8 mouse cellular contexts compared by ENCODE assay signal in genomic region chr8:69822386-69823191, GRCm38 (mm10). TPM values are rescaled to one million over a fixed set of nuclear protein-coding genes. Genes with fewer than 3 reads are reported as not detected.
A peak's percentile ranks its signal among the peaks of the same experiment; 100 is the strongest.
DNase-seq lines count a peak whose midpoint lies in the region; ATAC-seq lines count a peak whose summit lies in the region.

Lpar2 (plus strand) TSS chr8:69822429.

- H3K4me1 ChIP-seq in heart, embryonic 16.5 days (ENCODE audit: control insufficient read depth, insufficient read depth, low read length), result peaks cover 6% of the 10 kb centered on the region; the same call in 1 of the 2 replicates
- peaks cover 25% of the 10 kb centered on the region for H3K4me1 ChIP-seq in megakaryocyte, embryonic 14.5 days

- 5% methylated on average over 32 of the region's 35 CpGs for WGBS in heart, embryonic 16.5 days

- no peaks in the 10 kb centered on the region; the same call in 1 of the 2 replicates for H3K36me3 ChIP-seq in heart, embryonic 16.5 days (ENCODE audit: control insufficient read depth, insufficient read depth)
- peaks cover 30% of the 10 kb centered on the region for H3K36me3 ChIP-seq in megakaryocyte, embryonic 14.5 days (replicated peaks; ENCODE audit: low read length)

- H3K9me3 ChIP-seq in heart, embryonic 16.5 days (replicated peaks; ENCODE audit: control insufficient read depth, low read length), result no peaks in the 10 kb centered on the region
- H3K9me3 ChIP-seq in megakaryocyte, embryonic 14.5 days, result no peaks in the 10 kb centered on the region

- H3K27me3 ChIP-seq in heart, embryonic 16.5 days (ENCODE audit: control insufficient read depth, insufficient read depth, low read length), result no peaks in the 10 kb centered on the region
- peaks cover 47% of the 10 kb centered on the region for H3K27me3 ChIP-seq in megakaryocyte, embryonic 14.5 days (replicated peaks)

- peak; percentile 74 for ATAC-seq in heart, embryonic 16.5 days (replicated peaks; ENCODE audit: extremely low read depth, insufficient read depth, low FRiP score)

- DNase-seq in spleen, adult 18-20 months, result peak; percentile 76 to 78
- no peak for DNase-seq in spleen, adult 12 weeks (ENCODE audit: low spot score)
- DNase-seq in c-Kit-positive CD71-negative TER-119-negative erythroid progenitor cells, embryonic 14.5 days (ENCODE audit: low read depth), result peak; percentile 56
- DNase-seq in kidney, postnatal 25 days, result peak; percentile 85 to 93
- peak; percentile 77 to 79 for DNase-seq in spleen, postnatal 36 days (ENCODE audit: low spot score in 2 of 2)
- no peak for DNase-seq in right cerebral cortex, adult 18-20 months

- H3K9ac ChIP-seq in heart, embryonic 16.5 days (ENCODE audit: low read length), result peak within 1 kb of the TSS; percentile 76

- H3K4me2 ChIP-seq in heart, embryonic 16.5 days (ENCODE audit: low read depth, low read length), result peak within 1 kb of the TSS; percentile 94

- peak within 1 kb of the TSS; percentile 65 for H3K4me3 ChIP-seq in heart, embryonic 16.5 days (ENCODE audit: low read length)
- H3K4me3 ChIP-seq in megakaryocyte, embryonic 14.5 days (replicated peaks), result peak within 1 kb of the TSS; percentile 89

- H3K27ac ChIP-seq in heart, embryonic 16.5 days (ENCODE audit: low read length), result peak within 1 kb of the TSS; percentile 42; the same call in 1 of the 2 replicates

RNA-seq across cellular contexts. Expression of gene Lpar2, which starts in this region (rescaled TPM):
- 0.20 and 0.21 TPM in 2 replicates for polyA plus RNA-seq in heart, embryonic 16.5 days (2015; fragmentation: Nextera tagmentation; extraction: Ambion mirVana)
- 0.08 TPM in 1 of 2 replicates, not detected in the other for polyA plus RNA-seq in megakaryocyte, embryonic 14.5 days (2012; ENCODE audit: insufficient read depth, low replicate concordance)

Comparison
In these comparisons a context has a peak if more than half of its experiments do, and no peak if none do; other contexts are left out.
1. DNase-seq: peak in spleen, adult 18-20 months (2 of 2), c-Kit-positive CD71-negative TER-119-negative erythroid progenitor cells, embryonic 14.5 days (single experiment), kidney, postnatal 25 days (2 of 2) and spleen, postnatal 36 days (2 of 2); none in spleen, adult 12 weeks (single experiment) and right cerebral cortex, adult 18-20 months (single experiment).
2. Peak in ATAC-seq, H3K4me3 ChIP-seq, H3K27ac ChIP-seq, H3K9ac ChIP-seq and H3K4me2 ChIP-seq in heart, embryonic 16.5 days; RNA of the gene not detected or under 1 TPM.